Mouse (Mus musculus) retina, postnatal 1 day (tissue): ENCODE results near the gene Fam110c.

Source experiments
- DNase-seq: peaks from one replicate; pipeline ENCODE4 v3.0.0-alpha.2; 2012

Fam110c gene

DNA sequence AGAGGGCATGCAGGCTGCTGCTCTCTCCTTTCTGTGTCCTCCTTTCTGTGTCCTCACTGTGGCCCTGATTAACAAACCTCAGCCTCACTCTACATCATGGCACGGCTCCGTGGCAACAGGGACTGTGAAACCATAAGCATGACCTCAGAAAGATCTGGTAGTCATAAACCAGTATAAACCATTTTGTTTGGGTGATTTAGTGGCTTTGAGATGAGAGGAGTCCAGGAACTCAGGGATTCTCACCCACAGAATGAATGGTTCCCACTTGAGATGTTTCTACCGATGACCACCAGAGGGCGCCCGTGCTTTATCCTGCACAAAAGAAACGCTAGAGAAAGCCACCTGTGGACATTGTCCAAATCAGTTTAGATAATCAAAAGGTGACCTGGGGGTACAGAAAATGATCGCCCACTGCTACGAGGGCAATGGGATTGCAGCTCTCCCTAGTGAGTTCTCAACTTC lies 42.4 kb downstream of the Fam110c start:
- DNase-seq: peak; percentile 79

DNA sequence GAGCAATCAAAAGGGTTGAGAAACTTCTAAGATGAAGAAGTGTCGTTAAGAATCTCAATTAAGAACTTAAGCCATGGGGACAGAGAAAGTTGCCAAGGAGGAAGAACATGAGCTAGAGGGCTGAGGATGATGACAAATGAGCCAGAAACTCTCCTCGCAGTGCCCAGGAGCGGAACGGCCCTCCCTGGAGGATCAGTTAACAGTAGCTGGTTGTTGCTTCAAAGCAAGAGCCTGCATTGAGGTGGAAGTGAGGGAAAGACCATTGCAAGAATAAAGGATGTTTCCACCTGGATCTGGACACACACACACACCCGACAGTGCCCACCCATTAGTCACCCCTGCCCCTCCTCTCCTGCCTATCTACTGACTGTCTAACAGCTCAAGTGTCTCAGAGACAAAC lies 46.9 kb downstream of the Fam110c start:
- DNase-seq: no peak

DNA sequence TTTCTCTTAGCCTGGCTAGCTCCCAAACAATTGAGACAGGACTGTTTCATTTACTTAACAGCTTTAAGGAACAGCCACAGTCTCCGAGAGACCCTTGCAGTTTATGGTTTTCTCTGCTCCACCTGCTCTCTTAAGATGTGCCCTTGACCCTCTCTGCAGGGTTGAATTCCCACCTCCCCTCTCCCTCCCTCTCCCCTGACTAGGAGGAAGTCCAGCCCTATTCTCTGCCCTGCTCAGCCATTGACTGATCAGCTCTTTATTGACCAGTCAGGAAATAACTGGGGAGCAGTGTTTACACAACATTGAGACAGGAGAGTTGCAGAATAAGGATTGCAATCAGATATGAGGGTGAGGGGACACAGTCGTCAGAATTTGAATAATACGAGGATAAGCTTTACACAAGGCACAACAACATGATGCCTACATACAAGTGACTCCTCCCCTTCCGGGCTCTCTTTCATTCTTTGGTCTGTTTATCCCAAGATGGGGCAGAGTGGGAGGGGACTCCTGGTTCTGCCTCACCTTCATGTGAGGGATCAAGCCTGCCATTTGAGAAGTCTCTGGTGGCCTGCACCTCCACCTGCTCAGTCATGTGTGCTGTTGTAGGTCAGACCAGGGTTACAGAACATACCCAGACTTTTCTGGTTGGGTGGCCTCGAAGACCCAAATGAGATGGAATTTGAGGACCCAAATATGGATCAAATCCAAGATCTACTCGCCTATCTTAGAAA lies 49.4 kb downstream of the Fam110c start:
- no peak for DNase-seq

DNA sequence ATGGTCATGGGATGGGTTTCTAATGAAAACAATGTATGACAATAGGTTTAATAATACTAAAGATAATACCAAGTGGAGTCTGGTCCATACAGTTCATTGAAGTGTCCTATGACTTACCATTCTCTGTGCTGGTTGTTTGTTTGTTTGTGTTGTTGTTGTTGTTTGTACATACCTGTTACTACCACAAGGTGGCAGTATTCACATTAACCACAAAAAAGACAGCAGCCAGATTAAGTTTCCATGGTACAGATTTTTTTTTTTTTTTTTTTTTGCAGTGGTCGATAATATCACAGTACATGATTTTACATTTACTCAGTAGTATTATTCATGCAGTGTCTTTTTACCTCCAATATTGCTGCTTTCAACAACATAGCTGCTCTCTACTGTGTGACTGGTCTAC lies 52.4 kb downstream of the Fam110c start:
- peak; percentile 37 for DNase-seq

DNA sequence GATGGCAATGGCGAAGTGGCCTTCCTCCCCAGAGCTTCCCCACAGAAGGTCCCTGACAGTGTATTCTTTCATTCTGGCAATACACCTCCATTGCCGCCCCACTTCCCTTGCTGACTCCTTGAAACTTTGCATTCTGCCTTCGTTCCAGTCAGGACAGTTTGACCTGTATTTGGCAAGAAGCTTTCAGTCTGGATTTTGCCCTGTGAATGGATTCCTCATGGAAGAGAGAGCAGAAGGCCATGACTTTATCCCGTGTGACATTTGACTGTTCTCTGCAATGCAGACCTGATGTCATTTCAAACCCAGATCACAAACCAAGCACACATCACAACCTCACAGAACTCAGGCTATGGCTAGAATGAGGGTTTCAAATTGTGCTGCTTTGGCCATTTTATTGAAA lies 55.9 kb downstream of the Fam110c start:
- no peak for DNase-seq
